Mouse (Mus musculus) MEL (cell line): ENCODE results near the gene Fosl1. TPM values are rescaled to one million over a fixed set of nuclear protein-coding genes. Genes with fewer than 3 reads are reported as not detected.

ENCODE experiments used
- DNase-seq: peaks from one replicate; pipeline ENCODE4 v3.0.0; 2011; ENCODE audit warnings: low read depth, low spot score
- H3K27ac ChIP-seq: 2 replicates; pipeline ENCODE4 v1.5.1; 2012; ENCODE audit warnings: low read depth, mild to moderate bottlenecking, control low read depth, low read length, moderate library complexity; ENCODE audit not compliant: control insufficient read depth
- H3K27me3 ChIP-seq, 2 experiments: fragments of 150-350 bp in 1 of 2; sonication (generic) in 1 of 2; 2 replicates each; pipeline ENCODE4 v1.6.1; 2012; ENCODE audit warnings: low read length in 2 of 2, mild to moderate bottlenecking in 2 of 2, improper control_type of control experiment in 1 of 2, moderate library complexity in 1 of 2; ENCODE audit not compliant: insufficient read depth in 2 of 2, control insufficient read depth in 1 of 2
- H3K36me3 ChIP-seq, 2 experiments: 2 replicates each; pipeline ENCODE4 v1.6.1; 2012 to 2014; ENCODE audit warnings: low read length in 2 of 2, improper control_type of control experiment in 1 of 2, inconsistent platforms in 1 of 2, mild to moderate bottlenecking in 1 of 2; ENCODE audit not compliant: insufficient read depth in 2 of 2, control insufficient read depth in 1 of 2
- H3K4me1 ChIP-seq, 2 experiments: fragments of 150-350 bp in 1 of 2; sonication (generic) in 1 of 2; 2 replicates each; pipeline ENCODE4 v1.6.1; 2012; ENCODE audit warnings: low read length in 2 of 2, improper control_type of control experiment in 1 of 2, mild to moderate bottlenecking in 1 of 2; ENCODE audit not compliant: insufficient read depth in 2 of 2, control insufficient read depth in 1 of 2
- H3K4me3 ChIP-seq, 2 experiments: fragments of 150-350 bp in 1 of 2; sonication (generic) in 1 of 2; 2 replicates each; pipeline ENCODE4 v1.5.1; 2012; ENCODE audit warnings: low read depth in 2 of 2, low read length in 2 of 2, mild to moderate bottlenecking in 2 of 2, moderate library complexity in 2 of 2, control low read depth in 1 of 2, improper control_type of control experiment in 1 of 2; ENCODE audit not compliant: control insufficient read depth in 1 of 2, insufficient read depth in 1 of 2
- H3K79me2 ChIP-seq: 2 replicates; pipeline ENCODE4 v1.6.1; 2012; ENCODE audit warnings: mild to moderate bottlenecking, low read length, moderate library complexity; ENCODE audit not compliant: control insufficient read depth, poor library complexity, insufficient read depth
- H3K9ac ChIP-seq: 2 replicates; pipeline ENCODE4 v1.6.1; 2012; ENCODE audit warnings: low read depth, mild to moderate bottlenecking, control low read depth, low read length, moderate library complexity; ENCODE audit not compliant: control insufficient read depth, poor library complexity, severe bottlenecking
- H3K9me3 ChIP-seq: fragments of 150-350 bp; sonication (generic); replicated peaks from 2 replicates; pipeline ENCODE4 v1.6.1; 2012; ENCODE audit warnings: mild to moderate bottlenecking, low read length, improper control_type of control experiment, moderate library complexity; ENCODE audit not compliant: insufficient read depth
- CHD2 ChIP-seq: IDR thresholded peaks from 2 replicates; pipeline ENCODE4 v1.6.1; 2011; ENCODE audit warnings: low read length, improper control_type of control experiment
- CTCF ChIP-seq, 3 experiments: IDR thresholded peaks in 2 of 3; conservative IDR thresholded peaks in 1 of 3; 2 replicates each; pipeline ENCODE4 v1.5.1; 2011 to 2012; ENCODE audit warnings: low read length in 3 of 3, low read depth in 2 of 3, mild to moderate bottlenecking in 2 of 3, improper control_type of control experiment in 1 of 3, inconsistent platforms in 1 of 3, mixed read lengths in 1 of 3, moderate library complexity in 1 of 3; ENCODE audit not compliant: control insufficient read depth in 1 of 3, insufficient read depth in 1 of 3, poor library complexity in 1 of 3, severe bottlenecking in 1 of 3
- EP300 ChIP-seq, 2 experiments: IDR thresholded peaks; 2 replicates each; pipeline ENCODE4 v1.6.1; 2011; ENCODE audit warnings: improper control_type of control experiment in 2 of 2, low read length in 2 of 2, low read depth in 1 of 2, mild to moderate bottlenecking in 1 of 2
- ETS1 ChIP-seq: IDR thresholded peaks from 2 replicates; pipeline ENCODE4 v1.6.1; 2012; ENCODE audit warnings: low read depth, mild to moderate bottlenecking, inconsistent platforms, low read length, improper control_type of control experiment, moderate library complexity
- GABPA ChIP-seq: IDR thresholded peaks from 2 replicates; pipeline ENCODE4 v1.6.1; 2012; ENCODE audit warnings: low read depth, mild to moderate bottlenecking, inconsistent platforms, low read length, improper control_type of control experiment, moderate library complexity
- GATA1 ChIP-seq: IDR thresholded peaks from 2 replicates; pipeline ENCODE4 v1.6.1; 2011; ENCODE audit warnings: low read depth, low read length, improper control_type of control experiment
- JUND ChIP-seq: IDR thresholded peaks from 2 replicates; pipeline ENCODE4 v1.6.1; 2011; ENCODE audit warnings: low read depth, mild to moderate bottlenecking, improper control_type of control experiment, low read length
- MYB ChIP-seq: IDR thresholded peaks from 2 replicates; pipeline ENCODE4 v1.6.1; 2011; ENCODE audit warnings: mild to moderate bottlenecking, low read depth, low read length, improper control_type of control experiment
- NRF1 ChIP-seq: IDR thresholded peaks from 2 replicates; pipeline ENCODE4 v1.6.1; 2014; ENCODE audit warnings: low read depth, mild to moderate bottlenecking, inconsistent platforms, low read length, improper control_type of control experiment, moderate library complexity; ENCODE audit not compliant: poor library complexity, insufficient read depth, severe bottlenecking
- POLR2AphosphoS2 ChIP-seq: IDR thresholded peaks from 2 replicates; pipeline ENCODE4 v1.6.1; 2011; ENCODE audit warnings: low read length, improper control_type of control experiment
- RAD21 ChIP-seq: IDR thresholded peaks from 2 replicates; pipeline ENCODE4 v1.6.1; 2011; ENCODE audit warnings: mild to moderate bottlenecking, low read depth, low read length, improper control_type of control experiment
- SIN3A ChIP-seq: IDR thresholded peaks from 2 replicates; pipeline ENCODE4 v1.6.1; 2012; ENCODE audit warnings: low read length, improper control_type of control experiment, inconsistent platforms
- SMC3 ChIP-seq: IDR thresholded peaks from 2 replicates; pipeline ENCODE4 v1.6.1; 2011; ENCODE audit warnings: low read depth, low read length, improper control_type of control experiment
- polyA plus RNA-seq, 2 experiments: library from polyadenylated mRNA; stranded (reverse) in 1 of 2; unstranded in 1 of 2; fragments of >175 nt in 1 of 2; fragments of >200 nt in 1 of 2; gene quantifications; 2 replicates each; pipeline versions ENCODE4 v1.2.1 to v1.2.4; 2012; ENCODE audit warnings: low replicate concordance in 2 of 2, low read depth in 1 of 2; ENCODE audit not compliant: insufficient read length in 2 of 2, insufficient read depth in 1 of 2, missing spikeins in 1 of 2
- total RNA-seq: library from RNA; depleted of rRNA; stranded (reverse); fragments of 300-350 nt; gene quantifications from 2 replicates; pipeline ENCODE4 v1.2.3, GENCODE M21; 2012

Fosl1 gene
- total and polyA plus RNA-seq, 3 experiments: 2.0 to 3.1 TPM; not detected in 1

DNA sequence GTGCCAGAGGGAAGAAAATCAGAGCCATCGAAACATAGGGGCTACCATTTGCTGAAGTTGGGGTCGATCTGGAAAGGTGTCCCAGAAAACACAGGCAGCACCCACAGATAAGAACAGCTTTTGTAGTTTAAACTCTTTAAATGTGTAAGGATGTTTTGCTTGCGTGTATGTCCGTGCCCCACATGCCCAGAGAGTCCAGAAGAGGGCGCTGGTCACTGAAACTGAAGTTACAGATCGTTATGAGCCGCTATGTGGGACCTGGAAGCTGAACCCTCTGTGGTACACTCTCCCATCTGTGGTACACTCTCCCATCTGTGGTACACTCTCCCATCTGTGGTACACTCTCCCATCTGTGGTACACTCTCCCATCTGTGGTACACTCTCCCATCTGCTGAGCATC lies 40.2 kb upstream of the Fosl1 start:
- TF ChIP-seq RAD21: peak; percentile 33
- no peak for TF ChIP-seq CHD2
- TF ChIP-seq SIN3A: 0 out of 2 replicates have a peak, but pooled peaks have one; percentile 15
- no peak for TF ChIP-seq MYB
- TF ChIP-seq CTCF (IDR thresholded peaks at IDR 0.05 in 2 of 3, conservative IDR thresholded peaks at IDR 0.05 in 1 of 3; ENCODE audit: control insufficient read depth in 1 of 3, insufficient read depth in 1 of 3, low read depth in 2 of 3, low read length in 3 of 3, poor library complexity in 1 of 3, severe bottlenecking in 1 of 3): peak; percentile 51 to 72 (median 62); a peak in 5 of 6 replicates
- TF ChIP-seq SMC3: peak; percentile 36; the same call in 1 of the 2 replicates
- TF ChIP-seq ETS1: no peak
- no peak for TF ChIP-seq POLR2AphosphoS2
- TF ChIP-seq, all 39 proteins: peak for 4
- H3K36me3 ChIP-seq: peaks cover 0 to 3% of the 10 kb centered on the region in 2 experiments; a peak in 2 of 4 replicates
- H3K27ac ChIP-seq: peak overlapping the region; percentile 75
- H3K27me3 ChIP-seq: no peaks in the 10 kb centered on the region
- peak overlapping the region; percentile 45 to 79 for H3K4me3 ChIP-seq
- peak overlapping the region; percentile 79 for H3K9ac ChIP-seq
- H3K79me2 ChIP-seq: no peaks in the 10 kb centered on the region
- no peaks in the 10 kb centered on the region for H3K9me3 ChIP-seq
- peaks cover 6 to 19% of the 10 kb centered on the region in 2 experiments for H3K4me1 ChIP-seq
- DNase-seq: peak; percentile 85

DNA sequence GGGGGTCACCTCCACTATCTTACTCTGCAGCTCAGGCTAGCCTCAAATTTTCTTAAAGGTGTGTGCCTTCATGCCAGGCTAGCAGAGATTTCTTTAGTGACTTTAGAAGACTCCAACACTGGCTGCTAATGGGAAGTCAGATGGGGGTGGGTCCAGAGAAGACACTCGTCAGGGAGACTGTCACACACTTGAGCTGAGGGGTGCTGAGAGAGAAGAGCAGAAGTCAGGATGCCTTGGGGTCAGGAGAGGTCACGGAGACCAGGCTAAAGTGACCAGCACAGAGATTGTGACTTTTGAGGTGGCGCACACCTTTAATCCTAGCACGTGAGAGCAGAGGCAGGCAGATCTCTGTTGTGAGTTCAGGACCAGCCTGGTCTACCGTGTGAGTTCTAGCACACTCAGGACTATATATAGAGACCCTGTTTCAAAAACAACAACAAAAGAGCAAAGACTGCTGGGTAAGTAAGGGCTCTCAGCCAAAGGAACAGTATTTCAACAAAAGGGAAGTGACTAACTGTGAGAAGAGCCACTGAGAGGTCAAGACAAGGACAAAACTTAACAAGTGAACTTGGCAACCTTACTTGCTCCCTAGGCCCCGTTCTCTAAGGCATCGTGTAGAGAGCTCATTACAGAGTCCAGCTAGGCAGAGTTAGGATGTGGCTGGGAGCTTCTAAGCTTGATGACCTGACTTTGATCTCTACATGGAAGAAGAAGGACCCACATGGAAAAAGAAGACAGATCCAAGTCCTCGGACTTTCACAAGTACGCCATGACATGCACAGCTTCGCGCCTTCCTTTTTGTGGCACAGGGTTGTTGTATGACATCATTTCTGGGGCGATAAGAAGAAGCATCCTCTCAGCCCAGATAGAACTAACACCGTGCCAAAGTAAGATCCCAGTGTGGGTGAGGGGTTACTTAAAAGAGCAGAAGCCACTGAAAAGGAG lies 39.0 kb upstream of the Fosl1 start:
- H3K4me1 ChIP-seq: peaks cover 6 to 19% of the 10 kb centered on the region in 2 experiments
- peak overlapping the region; percentile 64 for H3K27ac ChIP-seq
- H3K4me3 ChIP-seq: no peak overlapping the region
- peaks cover 0 to 3% of the 10 kb centered on the region in 2 experiments; a peak in 2 of 4 replicates for H3K36me3 ChIP-seq
- H3K79me2 ChIP-seq: no peaks in the 10 kb centered on the region
- no peaks in the 10 kb centered on the region for H3K27me3 ChIP-seq
- no peak overlapping the region for H3K9ac ChIP-seq
- DNase-seq: peak; percentile 47
- no peak for TF ChIP-seq NRF1
- 0 out of 4 replicates have a peak, but pooled peaks of 1 of the 2 experiments have one; percentile 6 for TF ChIP-seq EP300 (IDR thresholded peaks at IDR 0.05; ENCODE audit: low read depth in 1 of 2, low read length in 2 of 2)
- no peak for TF ChIP-seq GABPA
- TF ChIP-seq GATA1: peak; percentile 32; the same call in 1 of the 2 replicates
- 0 out of 2 replicates have a peak, but pooled peaks have one; percentile 17 for TF ChIP-seq ETS1
- no peaks in the 10 kb centered on the region for H3K9me3 ChIP-seq

DNA sequence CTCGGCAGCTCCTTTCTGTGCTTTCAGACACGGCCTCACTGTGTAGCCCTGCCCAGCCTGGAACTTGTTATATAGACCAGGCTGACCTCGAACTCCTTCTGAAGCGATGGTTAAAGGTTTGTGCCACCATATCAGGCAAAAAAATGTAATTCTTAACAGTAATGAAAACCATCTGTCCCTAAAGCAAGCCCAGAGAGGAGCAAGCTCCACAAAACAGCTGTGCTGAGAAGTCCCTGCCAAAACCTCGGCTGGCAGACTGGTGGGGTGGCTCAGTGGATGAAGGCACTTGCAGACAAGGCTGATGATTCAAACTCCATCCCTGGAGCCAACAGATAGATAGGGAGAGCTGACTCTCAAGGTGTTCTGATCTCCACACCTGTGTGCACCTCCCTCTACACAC lies 38.3 kb upstream of the Fosl1 start:
- Histone ChIP-seq H3K4me1 (peaks cover 6 to 19% of the 10 kb centered on the region in 2 experiments), H3K36me3 (peaks cover 0 to 3% of the 10 kb centered on the region in 2 experiments; a peak in 2 of 4 replicates), H3K79me2 (no peaks in the 10 kb centered on the region), H3K27me3 (no peaks in the 10 kb centered on the region), H3K9ac (no peak overlapping the region), H3K4me3 (no peak overlapping the region), H3K9me3 (no peaks in the 10 kb centered on the region)
- DNase-seq: no peak
- TF ChIP-seq GABPA: no peak
- TF ChIP-seq JUND: no peak
- TF ChIP-seq NRF1: no peak
- no peak for TF ChIP-seq RAD21
- TF ChIP-seq, all 39 proteins: peak for 0
- no peak overlapping the region for H3K27ac ChIP-seq
